Mouse (Mus musculus): ENCODE results near the gene Akr1cl. TPM values are rescaled to one million over a fixed set of nuclear protein-coding genes. Genes with fewer than 3 reads are reported as not detected.

Akr1cl gene
- polyA plus RNA-seq, 1 experiment from 2014 or later = not detected

DNA sequence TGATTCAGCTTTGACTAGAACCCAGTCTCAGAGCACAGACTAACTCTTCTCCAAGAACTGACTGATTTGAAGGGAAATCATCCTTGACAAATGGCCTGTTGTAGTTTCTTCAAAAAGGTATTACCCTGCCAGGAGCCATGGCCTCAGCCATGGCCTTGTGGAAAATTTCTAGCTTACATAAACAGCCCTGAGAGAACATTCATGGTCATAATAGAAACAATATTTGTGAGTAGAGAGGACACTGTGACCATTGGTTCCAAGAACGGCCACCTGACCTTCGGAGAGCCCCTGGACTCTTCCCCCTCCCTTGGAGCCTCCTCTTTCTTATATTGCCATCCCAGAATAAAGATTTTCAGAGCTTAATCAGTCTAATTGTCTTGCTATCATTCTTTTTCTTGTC lies 10.9 kb upstream of the Akr1cl start:
- Histone ChIP-seq H3K27me3 (ENCODE audit: control insufficient read depth, insufficient read depth, low read length) (no peaks in the 10 kb centered on the region), H3K9me3 (ENCODE audit: control insufficient read depth, low read length) (no peaks in the 10 kb centered on the region), H3K9ac (ENCODE audit: low read length) (no peak overlapping the region), H3K4me2 (replicated peaks; ENCODE audit: low read depth) (no peak overlapping the region), H3K27ac (replicated peaks) (no peak overlapping the region), H3K4me3 (ENCODE audit: low read depth, low read length) (no peak overlapping the region), H3K4me1 (replicated peaks; ENCODE audit: control insufficient read depth, insufficient read depth) (no peaks in the 10 kb centered on the region), H3K36me3 (ENCODE audit: control insufficient read depth, insufficient read depth, low read length) (no peaks in the 10 kb centered on the region)
- no peak for ATAC-seq (ENCODE audit: low FRiP score, low TSS enrichment)
- DNase-seq (ENCODE audit: low spot score) = no peak
- TF ChIP-seq CTCF (IDR thresholded peaks at IDR 0.05; ENCODE audit: low read depth) (no peak), EP300 (optimal IDR thresholded peaks at IDR 0.05) (no peak)
- 74% methylated on average over 2 of the region's 2 CpGs for WGBS

DNA sequence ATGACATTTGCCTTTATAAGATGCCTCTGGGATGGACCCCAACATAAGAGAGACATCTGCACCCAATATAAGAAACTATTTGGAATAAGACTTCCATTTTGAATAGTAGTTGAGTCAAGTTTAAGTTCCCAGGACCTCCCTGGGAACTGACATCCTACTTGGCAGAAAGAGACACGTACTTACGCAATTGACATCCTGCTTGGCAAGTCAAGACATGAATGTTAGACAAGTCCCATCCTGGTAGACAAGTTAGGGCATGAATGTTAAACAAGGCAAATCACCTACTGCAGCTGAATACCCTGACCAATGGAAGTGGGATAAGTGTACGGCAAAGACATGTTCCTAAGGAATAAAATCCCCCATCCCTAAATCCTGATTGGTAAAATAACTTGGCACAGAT lies 9.3 kb upstream of the Akr1cl start:
- Histone ChIP-seq H3K4me1 (replicated peaks; ENCODE audit: control insufficient read depth, insufficient read depth) (no peaks in the 10 kb centered on the region), H3K9me3 (ENCODE audit: control insufficient read depth, low read length) (no peaks in the 10 kb centered on the region), H3K4me3 (ENCODE audit: low read depth, low read length) (no peak overlapping the region), H3K4me2 (replicated peaks; ENCODE audit: low read depth) (no peak overlapping the region), H3K27me3 (ENCODE audit: control insufficient read depth, insufficient read depth, low read length) (no peaks in the 10 kb centered on the region), H3K9ac (ENCODE audit: low read length) (no peak overlapping the region), H3K36me3 (ENCODE audit: control insufficient read depth, insufficient read depth, low read length) (no peaks in the 10 kb centered on the region), H3K27ac (replicated peaks) (no peak overlapping the region)
- ATAC-seq (ENCODE audit: low FRiP score, low TSS enrichment) = no peak
- TF ChIP-seq EP300 (optimal IDR thresholded peaks at IDR 0.05) = no peak
- no peak for DNase-seq (ENCODE audit: low spot score)
- 82% methylated on average over 3 of the region's 3 CpGs for WGBS

DNA sequence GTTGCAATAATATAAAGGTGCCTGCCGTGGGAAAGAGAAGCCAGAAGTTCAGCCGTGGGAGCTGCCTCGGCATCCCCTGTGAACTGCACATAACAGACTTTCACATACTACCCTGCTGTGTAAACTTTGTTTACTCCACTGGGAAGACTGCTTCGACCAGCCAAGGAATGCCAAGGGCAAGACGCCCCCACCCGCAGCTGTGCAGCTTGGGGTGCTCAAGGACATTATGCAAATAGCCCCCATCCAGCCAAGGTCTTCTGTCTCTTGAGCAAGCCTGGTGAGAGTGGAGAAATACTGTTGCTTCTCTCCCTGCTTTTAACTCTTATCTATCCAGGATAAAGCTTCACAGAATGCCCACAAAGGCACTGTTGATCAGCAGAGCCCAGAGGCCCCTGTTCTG lies 8.2 kb upstream of the Akr1cl start:
- H3K4me3 ChIP-seq (ENCODE audit: low read depth, low read length) = no peak overlapping the region
- H3K9me3 ChIP-seq (ENCODE audit: control insufficient read depth, low read length) = no peaks in the 10 kb centered on the region
- no peak overlapping the region for H3K4me2 ChIP-seq (replicated peaks; ENCODE audit: low read depth)
- H3K27ac ChIP-seq (replicated peaks) = no peak overlapping the region
- no peaks in the 10 kb centered on the region for H3K4me1 ChIP-seq (replicated peaks; ENCODE audit: control insufficient read depth, insufficient read depth)
- ATAC-seq (ENCODE audit: low FRiP score, low TSS enrichment) (no peak), DNase-seq (ENCODE audit: low spot score) (no peak)
- 65% methylated on average over 6 of the region's 6 CpGs for WGBS
- H3K27me3 ChIP-seq (ENCODE audit: control insufficient read depth, insufficient read depth, low read length) = no peaks in the 10 kb centered on the region
- no peak overlapping the region for H3K9ac ChIP-seq (ENCODE audit: low read length)
- no peaks in the 10 kb centered on the region for H3K36me3 ChIP-seq (ENCODE audit: control insufficient read depth, insufficient read depth, low read length)
- no peak for TF ChIP-seq CTCF (IDR thresholded peaks at IDR 0.05; ENCODE audit: low read depth)
- TF ChIP-seq EP300 (optimal IDR thresholded peaks at IDR 0.05) = no peak

DNA sequence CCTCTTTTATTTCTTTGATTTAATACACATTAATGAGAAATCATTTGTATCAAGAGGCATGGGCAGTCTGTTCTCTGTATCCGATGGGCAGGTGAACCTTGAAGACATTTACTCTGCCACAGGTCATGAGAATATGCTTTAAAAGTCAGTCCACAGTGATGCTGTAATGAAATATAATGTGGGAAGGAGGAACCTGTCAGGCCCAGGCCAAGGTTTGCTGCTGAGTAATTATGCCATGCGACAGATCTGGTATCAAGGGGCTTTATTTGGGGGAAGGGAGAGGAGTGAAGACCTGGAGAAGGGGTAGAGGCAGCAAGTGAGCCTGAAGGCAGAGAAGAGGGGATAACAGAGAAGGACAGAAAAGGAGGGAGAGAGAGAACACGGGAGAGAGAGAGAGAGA lies 7.1 kb upstream of the Akr1cl start:
- Histone ChIP-seq H3K27me3 (ENCODE audit: control insufficient read depth, insufficient read depth, low read length) (no peaks in the 10 kb centered on the region), H3K9ac (ENCODE audit: low read length) (no peak overlapping the region), H3K27ac (replicated peaks) (no peak overlapping the region), H3K4me2 (replicated peaks; ENCODE audit: low read depth) (no peak overlapping the region), H3K9me3 (ENCODE audit: control insufficient read depth, low read length) (no peaks in the 10 kb centered on the region), H3K4me1 (replicated peaks; ENCODE audit: control insufficient read depth, insufficient read depth) (no peaks in the 10 kb centered on the region), H3K36me3 (ENCODE audit: control insufficient read depth, insufficient read depth, low read length) (no peaks in the 10 kb centered on the region), H3K4me3 (ENCODE audit: low read depth, low read length) (no peak overlapping the region)
- TF ChIP-seq EP300 (optimal IDR thresholded peaks at IDR 0.05) = no peak
- no peak for ATAC-seq (ENCODE audit: low FRiP score, low TSS enrichment)
- no peak for DNase-seq (ENCODE audit: low spot score)
- WGBS = 78% methylated on average over 3 of the region's 3 CpGs

DNA sequence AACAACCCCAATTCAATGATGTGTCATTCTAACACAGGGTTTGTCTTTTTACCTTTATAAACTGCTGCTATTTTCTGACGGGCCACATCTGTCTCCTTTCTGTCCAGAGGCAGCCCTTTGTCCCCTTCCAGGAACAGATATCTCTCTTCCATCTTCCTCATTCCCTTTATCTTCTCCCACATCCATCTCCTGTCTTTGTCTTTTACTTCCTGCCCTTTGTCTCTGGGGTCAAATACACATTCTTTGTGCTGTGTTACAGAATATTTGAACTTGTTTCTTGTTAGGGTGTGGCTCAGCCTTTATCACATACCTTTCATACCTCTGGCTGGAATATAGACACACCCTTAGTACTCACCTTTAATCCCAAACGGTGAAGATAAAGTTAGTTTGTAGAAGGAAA lies 5.0 kb upstream of the Akr1cl start:
- Histone ChIP-seq H3K27me3 (ENCODE audit: control insufficient read depth, insufficient read depth, low read length) (no peaks in the 10 kb centered on the region), H3K9ac (ENCODE audit: low read length) (no peak overlapping the region), H3K9me3 (ENCODE audit: control insufficient read depth, low read length) (no peaks in the 10 kb centered on the region), H3K4me3 (ENCODE audit: low read depth, low read length) (no peak overlapping the region), H3K36me3 (ENCODE audit: control insufficient read depth, insufficient read depth, low read length) (no peaks in the 10 kb centered on the region), H3K4me2 (replicated peaks; ENCODE audit: low read depth) (no peak overlapping the region), H3K27ac (replicated peaks) (no peak overlapping the region), H3K4me1 (replicated peaks; ENCODE audit: control insufficient read depth, insufficient read depth) (no peaks in the 10 kb centered on the region)
- ATAC-seq (ENCODE audit: low FRiP score, low TSS enrichment) (no peak), DNase-seq (ENCODE audit: low spot score) (no peak)
- 39% methylated on average over 2 of the region's 2 CpGs for WGBS
- TF ChIP-seq EP300 (optimal IDR thresholded peaks at IDR 0.05) = no peak
- no peak for TF ChIP-seq CTCF (IDR thresholded peaks at IDR 0.05; ENCODE audit: low read depth)

DNA sequence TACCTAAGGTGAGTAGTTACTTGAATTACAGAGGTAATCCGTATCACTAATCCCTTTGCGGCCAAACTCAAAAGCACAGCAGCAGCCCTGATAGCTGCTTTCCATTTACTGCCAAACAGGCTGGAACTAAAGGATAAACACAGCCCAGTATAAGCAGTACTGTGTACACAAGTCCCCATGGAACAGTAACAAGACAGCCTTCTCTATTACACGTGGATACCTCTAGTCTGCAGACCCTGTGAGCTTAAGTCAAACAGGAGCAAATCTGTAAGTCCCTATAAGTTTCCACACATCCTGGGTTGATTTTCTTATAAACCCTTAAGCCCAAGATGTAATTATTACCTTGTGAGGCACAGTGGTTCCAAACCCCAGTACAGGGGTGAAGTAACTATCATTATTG lies 3.0 kb upstream of the Akr1cl start:
- WGBS = 9% methylated on average over 3 of the region's 3 CpGs

More for the DNA sequence above, 3.0 kb upstream of the Akr1cl start:
- Histone ChIP-seq H3K4me3 (ENCODE audit: low read depth, low read length) (no peak overlapping the region), H3K27ac (replicated peaks) (no peak overlapping the region), H3K4me1 (replicated peaks; ENCODE audit: control insufficient read depth, insufficient read depth) (no peaks in the 10 kb centered on the region), H3K4me2 (replicated peaks; ENCODE audit: low read depth) (no peak overlapping the region), H3K9me3 (ENCODE audit: control insufficient read depth, low read length) (no peaks in the 10 kb centered on the region), H3K9ac (ENCODE audit: low read length) (no peak overlapping the region), H3K27me3 (ENCODE audit: control insufficient read depth, insufficient read depth, low read length) (no peaks in the 10 kb centered on the region), H3K36me3 (ENCODE audit: control insufficient read depth, insufficient read depth, low read length) (no peaks in the 10 kb centered on the region)
- DNase-seq (ENCODE audit: low spot score) (no peak), ATAC-seq (ENCODE audit: low FRiP score, low TSS enrichment) (no peak)
- no peak for TF ChIP-seq CTCF (IDR thresholded peaks at IDR 0.05; ENCODE audit: low read depth)
- no peak for TF ChIP-seq EP300 (optimal IDR thresholded peaks at IDR 0.05)

Data from stomach, postnatal 0 days (tissue).